Mouse (Mus musculus) embryonic facial prominence, embryonic 15.5 days (tissue): ENCODE measurements around the gene Tmem95. TPM values are rescaled to one million over a fixed set of nuclear protein-coding genes. Genes with fewer than 3 reads are reported as not detected.
A peak's percentile ranks its signal among the peaks of the same experiment; 100 is the strongest.

ENCODE experiments used
- ATAC-seq: fragments of 200-750 bp; cut with Nextera tagmentation; 2 replicates; pipeline ENCODE4 v1.8.0; 2017; ENCODE audit warnings: low read depth, moderate TSS enrichment; ENCODE audit not compliant: insufficient number of reproducible peaks, low FRiP score, low TSS enrichment
- H3K27ac ChIP-seq: fragments of 300-500 bp; sonication (generic); replicated peaks from 2 replicates; pipeline ENCODE4 v1.5.1; 2015; ENCODE audit warnings: mild to moderate bottlenecking, inconsistent platforms
- H3K27me3 ChIP-seq: fragments of 300-500 bp; sonication (generic); 2 replicates; pipeline ENCODE4 v1.6.1; 2015; ENCODE audit warnings: inconsistent platforms
- H3K36me3 ChIP-seq: fragments of 300-500 bp; sonication (generic); 2 replicates; pipeline ENCODE4 v1.6.1; 2015; ENCODE audit warnings: mild to moderate bottlenecking, inconsistent platforms
- H3K4me1 ChIP-seq: fragments of 300-500 bp; sonication (generic); 2 replicates; pipeline ENCODE4 v1.6.1; 2015; ENCODE audit warnings: inconsistent platforms
- H3K4me2 ChIP-seq: fragments of 300-500 bp; sonication (generic); replicated peaks from 2 replicates; pipeline ENCODE4 v1.6.1; 2015; ENCODE audit warnings: mild to moderate bottlenecking, inconsistent platforms
- H3K4me3 ChIP-seq: fragments of 300-500 bp; sonication (generic); replicated peaks from 2 replicates; pipeline ENCODE4 v1.5.1; 2015; ENCODE audit warnings: mild to moderate bottlenecking, inconsistent platforms
- H3K9ac ChIP-seq: fragments of 300-500 bp; sonication (generic); 2 replicates; pipeline ENCODE4 v1.6.1; 2015; ENCODE audit warnings: inconsistent platforms
- H3K9me3 ChIP-seq: fragments of 300-500 bp; sonication (generic); replicated peaks from 2 replicates; pipeline ENCODE4 v1.6.1; 2016; ENCODE audit warnings: inconsistent platforms
- WGBS: fragments of 180-500 bp; shearing (Covaris S2); methylation state at CpG from one replicate; pipeline ENCODE4 v1.1.7; 2015; 5-methylcytosine and 5-hydroxymethylcytosine counted together
- polyA plus RNA-seq: library from polyadenylated mRNA; unstranded; fragments of >200 nt; fragmentation: Nextera tagmentation; extraction: Ambion mirVana; gene quantifications from 2 replicates; pipeline ENCODE4 v1.2.1, GENCODE M21; 2015

The Tmem95 gene
- polyA plus RNA-seq, 1 experiment from 2014 or later, result 0.35 TPM

GRCm38 (mm10) chr11:69855347-69855746, 22.5 kb downstream of the Tmem95 start:
- Histone ChIP-seq H3K27ac (no peak overlapping the region), H3K4me1 (peaks cover 23% of the 10 kb centered on the region), H3K9ac (no peak overlapping the region), H3K36me3 (peaks cover 24% of the 10 kb centered on the region), H3K4me3 (no peak overlapping the region), H3K27me3 (peaks cover 16% of the 10 kb centered on the region), H3K4me2 (0 out of 2 replicates have a peak overlapping the region, but pooled peaks have one; percentile 17), H3K9me3 (no peaks in the 10 kb centered on the region)
- no peak for ATAC-seq
- WGBS, result 16% methylated on average over 16 of the region's 16 CpGs

GRCm38 (mm10) chr11:69854680-69855079, 23.1 kb downstream of the Tmem95 start:
- H3K4me2 ChIP-seq, result no peak overlapping the region
- WGBS, result 79% methylated on average over 10 of the region's 10 CpGs
- no peak for ATAC-seq
- H3K36me3 ChIP-seq, result peaks cover 31% of the 10 kb centered on the region
- H3K9ac ChIP-seq, result no peak overlapping the region
- no peaks in the 10 kb centered on the region for H3K9me3 ChIP-seq
- H3K4me3 ChIP-seq, result no peak overlapping the region
- H3K4me1 ChIP-seq, result peaks cover 30% of the 10 kb centered on the region
- H3K27ac ChIP-seq, result no peak overlapping the region
- H3K27me3 ChIP-seq, result peaks cover 16% of the 10 kb centered on the region

GRCm38 (mm10) chr11:69853994-69854393, 23.8 kb downstream of the Tmem95 start:
- no peaks in the 10 kb centered on the region for H3K9me3 ChIP-seq
- WGBS, result 69% methylated on average over 7 of the region's 7 CpGs
- no peak for ATAC-seq
- no peak overlapping the region for H3K27ac ChIP-seq
- peaks cover 38% of the 10 kb centered on the region for H3K36me3 ChIP-seq
- no peak overlapping the region for H3K9ac ChIP-seq
- no peak overlapping the region for H3K4me2 ChIP-seq
- peaks cover 36% of the 10 kb centered on the region for H3K4me1 ChIP-seq
- no peak overlapping the region for H3K4me3 ChIP-seq
- H3K27me3 ChIP-seq, result peaks cover 14% of the 10 kb centered on the region

GRCm38 (mm10) chr11:69850754-69851153, 27.1 kb downstream of the Tmem95 start:
- WGBS, result 61% methylated on average over 8 of the region's 8 CpGs
- Histone ChIP-seq H3K9ac (no peak overlapping the region), H3K4me3 (no peak overlapping the region), H3K36me3 (peaks cover 50% of the 10 kb centered on the region), H3K4me1 (peaks cover 52% of the 10 kb centered on the region), H3K27me3 (no peaks in the 10 kb centered on the region), H3K4me2 (no peak overlapping the region), H3K9me3 (no peaks in the 10 kb centered on the region), H3K27ac (no peak overlapping the region)
- ATAC-seq, result no peak

GRCm38 (mm10) chr11:69849884-69850283, 27.9 kb downstream of the Tmem95 start:
- no peak overlapping the region for H3K27ac ChIP-seq
- no peaks in the 10 kb centered on the region for H3K27me3 ChIP-seq
- H3K4me2 ChIP-seq, result no peak overlapping the region
- no peak for ATAC-seq
- no peak overlapping the region for H3K9ac ChIP-seq
- no peaks in the 10 kb centered on the region for H3K9me3 ChIP-seq
- no peak overlapping the region for H3K4me3 ChIP-seq
- peaks cover 53% of the 10 kb centered on the region for H3K4me1 ChIP-seq
- 90% methylated on average over 15 of the region's 15 CpGs for WGBS
- peaks cover 50% of the 10 kb centered on the region for H3K36me3 ChIP-seq

GRCm38 (mm10) chr11:69849128-69849527, 28.7 kb downstream of the Tmem95 start:
- Histone ChIP-seq H3K27me3 (no peaks in the 10 kb centered on the region), H3K4me1 (peaks cover 53% of the 10 kb centered on the region), H3K36me3 (peaks cover 50% of the 10 kb centered on the region), H3K4me3 (no peak overlapping the region), H3K27ac (no peak overlapping the region; the same call in 1 of the 2 replicates), H3K4me2 (no peak overlapping the region), H3K9me3 (no peaks in the 10 kb centered on the region), H3K9ac (no peak overlapping the region)
- WGBS, result 82% methylated on average over 9 of the region's 9 CpGs
- no peak for ATAC-seq

- H3K4me2 ChIP-seq, result peak overlapping the region; percentile 80
- no peak for ATAC-seq
- WGBS, result 94% methylated on average over 6 of the region's 6 CpGs
- peaks cover 51% of the 10 kb centered on the region for H3K4me1 ChIP-seq
- no peaks in the 10 kb centered on the region for H3K9me3 ChIP-seq
- H3K9ac ChIP-seq, result no peak overlapping the region
- H3K36me3 ChIP-seq, result peaks cover 50% of the 10 kb centered on the region
- peak overlapping the region; percentile 68 for H3K4me3 ChIP-seq
- H3K27ac ChIP-seq, result no peak overlapping the region
- no peaks in the 10 kb centered on the region for H3K27me3 ChIP-seq
Measured at GRCm38 (mm10) chr11:69848021-69848420, 29.8 kb downstream of the Tmem95 start.

GRCm38 (mm10) chr11:69846738-69847688, 30.8 kb downstream of the Tmem95 start:
- Histone ChIP-seq H3K36me3 (peaks cover 42% of the 10 kb centered on the region), H3K9ac (peak overlapping the region; percentile 69), H3K4me3 (peak overlapping the region; percentile 68), H3K27me3 (no peaks in the 10 kb centered on the region), H3K4me1 (peaks cover 49% of the 10 kb centered on the region), H3K27ac (peak overlapping the region; percentile 97), H3K4me2 (peak overlapping the region; percentile 80), H3K9me3 (no peaks in the 10 kb centered on the region)
- ATAC-seq, result 0 out of 2 replicates have a peak, but pooled peaks have one; percentile 17
- WGBS, result 8% methylated on average over 37 of the region's 37 CpGs

- peak; percentile 93 for ATAC-seq
- no peaks in the 10 kb centered on the region for H3K27me3 ChIP-seq
- H3K9me3 ChIP-seq, result no peaks in the 10 kb centered on the region
- WGBS, result under 1% methylated on average over 37 of the region's 38 CpGs
- peaks cover 47% of the 10 kb centered on the region for H3K4me1 ChIP-seq
- H3K9ac ChIP-seq, result peak within 1 kb of the TSS; percentile 69
- H3K36me3 ChIP-seq, result peaks cover 34% of the 10 kb centered on the region
- H3K4me3 ChIP-seq, result peak within 1 kb of the TSS; percentile 68
- H3K27ac ChIP-seq, result peak within 1 kb of the TSS; percentile 97
- H3K4me2 ChIP-seq, result peak within 1 kb of the TSS; percentile 80
Measured at GRCm38 (mm10) chr11:69846198-69846680, 31.6 kb downstream of the Tmem95 start, which contains the start of gene Plscr3. Gene Plscr3, plus strand, starts transcription at chr11:69846376.

- Histone ChIP-seq H3K9ac (peak overlapping the region; percentile 37), H3K4me3 (peak overlapping the region; percentile 72), H3K9me3 (no peaks in the 10 kb centered on the region), H3K4me1 (peaks cover 44% of the 10 kb centered on the region), H3K27ac (peak overlapping the region; percentile 90), H3K27me3 (no peaks in the 10 kb centered on the region), H3K4me2 (peak overlapping the region; percentile 84), H3K36me3 (no peaks in the 10 kb centered on the region)
- no peak for ATAC-seq
- 0% methylated on average over 7 of the region's 7 CpGs for WGBS
Measured at GRCm38 (mm10) chr11:69838714-69839104, 39.1 kb downstream of the Tmem95 start.

- Histone ChIP-seq H3K4me3 (peak within 1 kb of the TSS; percentile 72), H3K4me2 (peak within 1 kb of the TSS; percentile 84), H3K9me3 (no peaks in the 10 kb centered on the region), H3K4me1 (peaks cover 49% of the 10 kb centered on the region), H3K27ac (peak within 1 kb of the TSS; percentile 90), H3K36me3 (peaks cover 5% of the 10 kb centered on the region), H3K9ac (peak within 1 kb of the TSS; percentile 78), H3K27me3 (no peaks in the 10 kb centered on the region)
- ATAC-seq, result peak; percentile 93
- WGBS, result 0% methylated on average over 34 of the region's 34 CpGs
Measured at GRCm38 (mm10) chr11:69837952-69838713, 39.7 kb downstream of the Tmem95 start, which contains the start of gene Tmem256. Gene Tmem256, plus strand, starts transcription at chr11:69838514.
